Mouse (Mus musculus): ENCODE measurements around the gene Arhgdig.
"Not testable (repeated sequence)": the region's sequence is repeated elsewhere in the genome, so short reads cannot be mapped to it uniquely, and the experiment has no call there.

The Arhgdig gene

GRCm38 (mm10) chr17:26204766-26205165 lies 2.8 kb downstream of the Arhgdig start:
- DNase-seq (ENCODE audit: low read depth, low spot score), result no peak

- peak; percentile 25 for DNase-seq (ENCODE audit: low read depth, low spot score)
Measured at GRCm38 (mm10) chr17:26203321-26203811, 4.2 kb downstream of the Arhgdig start.

- no peak for DNase-seq (ENCODE audit: low read depth, low spot score)
Measured at GRCm38 (mm10) chr17:26202737-26203136, 4.8 kb downstream of the Arhgdig start, which contains the start of gene Rgs11. Rgs11 (plus strand) TSS chr17:26202951.

- DNase-seq (ENCODE audit: low read depth, low spot score), result no peak
Measured at GRCm38 (mm10) chr17:26201998-26202397, 5.6 kb downstream of the Arhgdig start.

GRCm38 (mm10) chr17:26200831-26201705 lies 6.5 kb downstream of the Arhgdig start:
- DNase-seq (ENCODE audit: low read depth, low spot score), result no peak

GRCm38 (mm10) chr17:26198892-26199291 lies 8.7 kb downstream of the Arhgdig start, which contains the start of gene Pdia2:
Pdia2 (minus strand) TSS chr17:26199087.
- DNase-seq (ENCODE audit: low read depth, low spot score), result no peak

GRCm38 (mm10) chr17:26192481-26193190 lies 14.9 kb downstream of the Arhgdig start:
- no peak for DNase-seq (ENCODE audit: low read depth, low spot score)

- DNase-seq (ENCODE audit: low read depth, low spot score), result peak; percentile 33
Measured at GRCm38 (mm10) chr17:26191486-26191885, 16.1 kb downstream of the Arhgdig start.

GRCm38 (mm10) chr17:26188091-26188805 lies 19.3 kb downstream of the Arhgdig start:
- DNase-seq (ENCODE audit: low read depth, low spot score), result no peak

GRCm38 (mm10) chr17:26187592-26187991 lies 20.0 kb downstream of the Arhgdig start:
- DNase-seq (ENCODE audit: low read depth, low spot score), result no peak

GRCm38 (mm10) chr17:26181179-26181578 lies 26.4 kb downstream of the Arhgdig start:
- DNase-seq (ENCODE audit: low read depth, low spot score), result no peak

- peak; percentile 69 for DNase-seq (ENCODE audit: low read depth, low spot score)
Measured at GRCm38 (mm10) chr17:26178611-26179010, 29.0 kb downstream of the Arhgdig start.

GRCm38 (mm10) chr17:26175248-26175647 lies 32.3 kb downstream of the Arhgdig start:
- not testable (repeated sequence) for DNase-seq (ENCODE audit: low read depth, low spot score)

- no peak for DNase-seq (ENCODE audit: low read depth, low spot score)
Measured at GRCm38 (mm10) chr17:26168039-26168438, 39.5 kb downstream of the Arhgdig start.

- no peak for DNase-seq (ENCODE audit: low read depth, low spot score)
Measured at GRCm38 (mm10) chr17:26162736-26163135, 44.9 kb downstream of the Arhgdig start.

- peak; percentile 84 for DNase-seq (ENCODE audit: low read depth, low spot score)
Measured at GRCm38 (mm10) chr17:26151886-26152630, 55.5 kb downstream of the Arhgdig start.

Measured in 3T3-L1 (cell line).